Mouse (Mus musculus): ENCODE results near the gene Iqcg. TPM values are rescaled to one million over a fixed set of nuclear protein-coding genes. Genes with fewer than 3 reads are reported as not detected.

Gene Iqcg
- total RNA-seq (2023), result not detected

DNA sequence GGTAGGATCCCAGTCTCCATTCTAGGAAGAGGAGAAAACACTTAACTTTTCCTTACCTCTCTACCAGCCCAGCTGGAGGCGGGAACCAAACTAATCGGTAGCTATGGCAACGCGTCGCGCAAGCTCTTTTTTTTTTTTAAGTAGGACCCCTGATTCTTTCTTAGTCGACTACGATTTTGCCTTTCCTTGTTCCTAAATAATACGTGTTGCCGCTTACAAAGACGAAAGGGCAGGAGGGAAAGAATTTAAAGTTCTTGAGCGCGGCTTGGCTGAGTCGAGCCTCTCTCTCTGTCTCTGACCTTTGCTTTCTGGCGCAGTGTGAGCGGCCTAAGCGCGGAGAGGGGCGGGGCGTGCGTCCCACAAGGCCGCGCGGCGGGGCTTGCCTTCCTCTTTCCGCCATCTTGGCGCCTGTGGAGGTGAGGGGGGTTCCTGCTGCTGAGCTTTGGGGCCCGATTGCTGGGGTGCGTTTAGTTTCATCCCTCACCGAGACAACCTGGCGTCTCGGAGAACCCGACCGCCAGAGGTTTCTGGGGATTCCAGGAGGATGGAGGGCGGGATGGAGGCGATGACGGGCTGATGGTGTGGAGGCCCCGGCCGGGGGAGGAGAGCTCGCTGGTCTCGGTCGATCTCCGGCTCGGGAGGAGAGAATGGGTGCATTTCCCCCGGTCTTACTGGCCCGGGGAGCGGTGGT is at the start of gene Iqcg, which contains the start of gene Rpl35a:
Gene Iqcg (minus strand): TSS at position 124 of the 691 bp plus-strand sequence.
Gene Rpl35a (plus strand): TSS at position 359 of the 691 bp plus-strand sequence.

DNA sequence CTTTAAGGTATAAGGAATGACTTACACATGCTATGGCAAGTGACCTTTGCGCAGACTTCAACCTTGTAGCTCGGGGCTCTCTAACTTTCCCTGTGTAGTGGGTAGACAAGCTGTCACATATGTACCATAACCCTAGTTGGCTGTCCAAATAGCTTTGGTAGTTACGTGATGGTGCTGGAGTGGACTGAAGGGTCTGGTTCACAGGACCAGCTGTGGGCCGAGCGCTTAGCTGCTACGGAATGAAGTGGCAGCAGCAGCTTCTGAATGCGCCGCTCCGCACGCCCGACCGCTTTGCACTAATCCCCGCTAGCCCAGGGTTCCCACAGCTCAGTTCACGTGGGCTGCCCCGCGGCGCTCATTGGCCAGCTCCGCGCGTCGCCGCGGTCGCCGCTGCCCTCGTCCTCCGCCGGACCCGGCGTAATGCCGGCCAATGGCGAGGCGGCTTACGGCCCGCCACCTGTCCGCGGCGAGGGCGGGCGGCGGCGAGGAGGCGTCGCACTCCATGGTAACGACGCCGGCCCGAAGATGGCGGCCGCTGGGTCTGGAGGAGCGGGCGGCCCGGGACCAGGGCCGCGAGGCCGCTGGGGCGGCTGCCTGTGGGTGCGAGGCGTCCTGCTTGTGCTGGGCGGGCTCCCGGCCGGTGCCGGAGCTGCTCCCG is 6.1 kb upstream of the Iqcg start, which contains the start of gene Lmln:
Gene Lmln (plus strand): TSS at position 498 of the 658 bp plus-strand sequence.

Other genes starting within 250 kb of the Iqcg start
- 1 to 10 TPM in 1 of 2 experiments, under 1 TPM in 1; 0.79 to 1.1 TPM for gene Smbd1, start 245.7 kb downstream of the Iqcg start, total RNA-seq (2023)
- 10 to 100 TPM; 31.6 to 33.3 TPM for gene Fyttd1, start 178.7 kb downstream of the Iqcg start, total RNA-seq (2023)
- gene Rubcn, start 178.5 kb downstream of the Iqcg start, total RNA-seq (2023), result 10 to 100 TPM; 31.8 to 32.7 TPM
- 10 to 100 TPM; 52.0 to 57.2 TPM for gene Lrch3, start 142.1 kb downstream of the Iqcg start, total RNA-seq (2023)
- 100 to 1,000 TPM; 675 to 776 TPM for gene Rpl35a, start 235 bp upstream of the Iqcg start, total RNA-seq (2023)
- 1 to 10 TPM; 1.6 TPM for gene Lmln, start 6.3 kb upstream of the Iqcg start, total RNA-seq (2023)
- gene Osbpl11, start 128.9 kb upstream of the Iqcg start, total RNA-seq (2023), result 10 to 100 TPM; 32.4 to 33.3 TPM
- 10 to 100 TPM; 34.3 to 39.0 TPM for gene Snx4, start 195.2 kb upstream of the Iqcg start, total RNA-seq (2023)